Mouse (Mus musculus) CH12.LX (cell line): ENCODE measurements around the gene 2810408A11Rik.

Experiments used
- GABPA ChIP-seq: IDR thresholded peaks from 2 replicates; pipeline ENCODE4 v1.6.1; 2012; ENCODE audit warnings: low read depth, low read length, improper control_type of control experiment, inconsistent platforms; ENCODE audit not compliant: insufficient replicate concordance
- POLR2A ChIP-seq: IDR thresholded peaks from 2 replicates; pipeline ENCODE4 v1.6.1; 2011; ENCODE audit warnings: low read depth, mild to moderate bottlenecking, improper control_type of control experiment, low read length
- POLR2AphosphoS2 ChIP-seq: IDR thresholded peaks from 2 replicates; pipeline ENCODE4 v1.6.1; 2011; ENCODE audit warnings: low read depth, low read length, improper control_type of control experiment
- ZC3H11A ChIP-seq: IDR thresholded peaks from 2 replicates; pipeline ENCODE4 v1.6.1; 2012; ENCODE audit warnings: low read depth, mild to moderate bottlenecking, inconsistent platforms, low read length, improper control_type of control experiment
- ZKSCAN1 ChIP-seq: IDR thresholded peaks from 2 replicates; pipeline ENCODE4 v1.6.1; 2012; ENCODE audit warnings: low read depth, inconsistent platforms, low read length, improper control_type of control experiment, borderline replicate concordance

DNA sequence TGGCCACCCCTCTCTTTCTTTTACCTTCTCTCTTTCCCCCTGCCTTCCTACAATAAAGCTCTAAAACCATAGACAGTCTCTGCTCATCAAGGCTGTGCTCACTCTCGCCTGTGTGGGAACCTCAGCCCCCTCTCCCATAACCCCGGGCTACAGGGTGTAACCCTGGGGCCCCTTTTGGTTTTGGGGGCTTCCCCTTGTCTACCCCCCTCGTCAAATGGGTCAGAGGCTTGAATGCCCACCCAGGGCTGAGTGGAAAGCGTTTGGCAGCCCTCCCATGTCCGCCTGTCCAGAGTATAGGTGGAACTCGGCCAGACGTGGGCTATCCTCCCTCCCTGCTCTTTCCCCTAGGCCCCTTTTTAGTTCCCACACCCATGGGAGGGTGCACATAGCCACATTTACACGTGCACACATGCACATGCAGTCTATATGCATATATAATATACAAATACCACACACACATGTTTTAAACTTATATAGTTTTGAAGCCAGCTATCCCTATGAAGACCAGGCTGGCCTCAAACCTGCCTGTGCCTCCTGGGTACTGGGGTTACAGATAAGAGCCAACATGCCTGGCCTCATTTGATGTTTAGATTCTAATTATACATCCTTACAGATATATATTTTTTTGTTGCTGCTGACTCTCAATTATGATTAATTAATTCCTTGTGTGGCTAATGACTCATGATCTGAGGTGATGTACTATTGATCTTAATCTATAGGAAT, 36.5 kb downstream of the 2810408A11Rik start:
- TF ChIP-seq GABPA (no peak), ZC3H11A (no peak), POLR2A (no peak), ZKSCAN1 (no peak), POLR2AphosphoS2 (no peak)
